Mouse (Mus musculus) CH12.LX (cell line): ENCODE data around the gene Slc4a8. TPM values are rescaled to one million over a fixed set of nuclear protein-coding genes. Genes with fewer than 3 reads are reported as not detected.

Experiments used
- DNase-seq: peaks from one replicate; pipeline ENCODE4 v3.0.0-alpha.2; 2013; ENCODE audit errors: extremely low read depth
- H3K27ac ChIP-seq: 2 replicates; pipeline ENCODE4 v1.5.1; 2012; ENCODE audit warnings: low read depth, mild to moderate bottlenecking, control low read depth, moderate library complexity; ENCODE audit not compliant: insufficient read depth
- H3K27me3 ChIP-seq: replicated peaks from 2 replicates; pipeline ENCODE3; 2012; ENCODE audit warnings: inconsistent platforms
- H3K36me3 ChIP-seq, 2 experiments: replicated peaks in 1 of 2; 2 replicates each; pipeline versions ENCODE3 to v1.6.1; 2012; ENCODE audit warnings: inconsistent platforms in 1 of 2, low read length in 1 of 2, mild to moderate bottlenecking in 1 of 2, mixed read lengths in 1 of 2, moderate library complexity in 1 of 2; ENCODE audit not compliant: control insufficient read depth in 1 of 2, insufficient read depth in 1 of 2
- H3K4me1 ChIP-seq, 2 experiments: 2 replicates each; pipeline ENCODE4 v1.6.1; 2012; ENCODE audit warnings: inconsistent platforms in 1 of 2, moderate library complexity in 1 of 2; ENCODE audit not compliant: insufficient read depth in 2 of 2, control insufficient read depth in 1 of 2
- H3K4me2 ChIP-seq: 2 replicates; pipeline ENCODE4 v1.6.1; 2012; ENCODE audit warnings: low read depth, mild to moderate bottlenecking, control low read depth; ENCODE audit not compliant: poor library complexity, insufficient read depth, severe bottlenecking
- H3K4me3 ChIP-seq, 3 experiments: fragments of 150-350 bp in 1 of 3; sonication (generic) in 1 of 3; replicated peaks in 1 of 3; 2 replicates each; pipeline versions ENCODE3 to v1.5.1; 2011 to 2012; ENCODE audit warnings: low read depth in 2 of 3, low read length in 2 of 3, mild to moderate bottlenecking in 2 of 3, moderate library complexity in 2 of 3, control low read depth in 1 of 3, improper control_type of control experiment in 1 of 3, inconsistent platforms in 1 of 3, mixed read lengths in 1 of 3; ENCODE audit not compliant: poor library complexity in 1 of 3
- H3K79me2 ChIP-seq: replicated peaks from 2 replicates; pipeline ENCODE4 v1.6.1; 2012; ENCODE audit warnings: mild to moderate bottlenecking, moderate library complexity; ENCODE audit not compliant: control insufficient read depth, poor library complexity, insufficient read depth, severe bottlenecking; ENCODE audit errors: extremely low read depth
- H3K9ac ChIP-seq: 2 replicates; pipeline ENCODE4 v1.6.1; 2012; ENCODE audit warnings: low read depth, mild to moderate bottlenecking, control low read depth, moderate library complexity; ENCODE audit not compliant: insufficient read depth
- H3K9me3 ChIP-seq: replicated peaks from 2 replicates; pipeline ENCODE3; 2012; ENCODE audit warnings: low read length, inconsistent platforms, mixed read lengths
- BHLHE40 ChIP-seq: IDR thresholded peaks from 2 replicates; pipeline ENCODE4 v1.6.1; 2011; ENCODE audit warnings: mild to moderate bottlenecking, low read depth, low read length, improper control_type of control experiment
- CHD1 ChIP-seq: IDR thresholded peaks from 2 replicates; pipeline ENCODE4 v1.6.1; 2012; ENCODE audit warnings: low read depth, low read length, improper control_type of control experiment, inconsistent platforms
- EP300 ChIP-seq: IDR thresholded peaks from 2 replicates; pipeline ENCODE4 v1.6.1; 2011; ENCODE audit warnings: low read length, improper control_type of control experiment
- ETS1 ChIP-seq: conservative IDR thresholded peaks from 2 replicates; pipeline ENCODE4 v1.6.1; 2012; ENCODE audit warnings: low read depth, mild to moderate bottlenecking, inconsistent platforms, low read length, improper control_type of control experiment, moderate library complexity
- IRF4 ChIP-seq: IDR thresholded peaks from 2 replicates; pipeline ENCODE4 v1.6.1; 2014; ENCODE audit warnings: low read depth, mild to moderate bottlenecking, inconsistent platforms, low read length, improper control_type of control experiment
- MEF2A ChIP-seq: IDR thresholded peaks from 2 replicates; pipeline ENCODE4 v1.6.1; 2014; ENCODE audit warnings: low read depth, mild to moderate bottlenecking, inconsistent platforms, low read length, improper control_type of control experiment, borderline replicate concordance
- TBP ChIP-seq: conservative IDR thresholded peaks from 2 replicates; pipeline ENCODE4 v1.6.1; 2011; ENCODE audit warnings: low read depth, low read length, improper control_type of control experiment
- TCF12 ChIP-seq: IDR thresholded peaks from 2 replicates; pipeline ENCODE4 v1.6.1; 2014; ENCODE audit warnings: low read depth, mild to moderate bottlenecking, inconsistent platforms, low read length, improper control_type of control experiment
- UBTF ChIP-seq: IDR thresholded peaks from 2 replicates; pipeline ENCODE4 v1.6.1; 2012; ENCODE audit warnings: low read depth, mild to moderate bottlenecking, inconsistent platforms, low read length, improper control_type of control experiment, moderate library complexity
- USF2 ChIP-seq: conservative IDR thresholded peaks from 2 replicates; pipeline ENCODE4 v1.6.1; 2011; ENCODE audit warnings: low read depth, low read length, improper control_type of control experiment
- ZNF384 ChIP-seq: IDR thresholded peaks from 2 replicates; pipeline ENCODE4 v1.6.1; 2012; ENCODE audit warnings: low read depth, low read length, improper control_type of control experiment, inconsistent platforms
- dilution Hi-C: fragments of 300-500 bp; cut with MboI; formaldehyde crosslinking; loops from 2 replicates; pipeline ENCODE4 v1.14.3; 2020; ENCODE audit warnings: low sequenced_read_pairs; ENCODE audit not compliant: extremely low pct_unique_long_range_greater_than_20kb, extremely low pct_ligation_motif_present
- in situ Hi-C: fragments of 300-500 bp; cut with MboI; formaldehyde crosslinking; loops from 3 replicates; pipeline ENCODE4 v1.14.3; 2019; ENCODE audit warnings: low sequenced_read_pairs, low pct_ligation_motif_present, low pct_unique_long_range_greater_than_20kb, mixed read lengths
- polyA plus RNA-seq: library from polyadenylated mRNA; unstranded; fragments of >175 nt; gene quantifications from 2 replicates; pipeline ENCODE4 v1.2.1, GENCODE M21; 2012; ENCODE audit warnings: low read depth; ENCODE audit not compliant: insufficient read length
- total RNA-seq, 2 experiments: library from RNA; depleted of rRNA; stranded (reverse); fragments of 300-350 nt in 1 of 2; fragments of >200 nt in 1 of 2; gene quantifications; 2 replicates each; pipeline ENCODE4 v1.2.3; 2012 to 2014

Gene Slc4a8
- total and polyA plus RNA-seq, 3 experiments: 4.7 to 9.6 (median 5.1) TPM

GRCm38 (mm10) chr15:100775189-100776166 lies 13.9 kb downstream of the Slc4a8 start:
- H3K4me1 ChIP-seq: peaks cover 6 to 38% of the 10 kb centered on the region in 2 experiments
- H3K79me2 ChIP-seq: no peaks in the 10 kb centered on the region
- no peak for TF ChIP-seq UBTF
- TF ChIP-seq MEF2A: no peak
- TF ChIP-seq ETS1: no peak
- TF ChIP-seq EP300: no peak
- TF ChIP-seq TCF12: no peak
- no peak overlapping the region for H3K27ac ChIP-seq
- dilution Hi-C loops (no loop called here), in situ Hi-C loops (no loop called here)
- no peak for DNase-seq
- peaks cover 2% of the 10 kb centered on the region for H3K9me3 ChIP-seq
- no peaks in the 10 kb centered on the region for H3K27me3 ChIP-seq
- H3K4me2 ChIP-seq: no peak overlapping the region
- H3K4me3 ChIP-seq: no peak overlapping the region
- H3K9ac ChIP-seq: no peak overlapping the region
- no peaks in the 10 kb centered on the region for H3K36me3 ChIP-seq

- no peak overlapping the region for H3K4me3 ChIP-seq
- H3K9ac ChIP-seq: no peak overlapping the region
- H3K27me3 ChIP-seq: no peaks in the 10 kb centered on the region
- no peak for DNase-seq
- no peak overlapping the region for H3K4me2 ChIP-seq
- H3K9me3 ChIP-seq: peaks cover 2% of the 10 kb centered on the region
- dilution Hi-C loops: no loop called here
- no peak overlapping the region for H3K27ac ChIP-seq
- in situ Hi-C loops: no loop called here
- H3K4me1 ChIP-seq: peaks cover 6 to 41% of the 10 kb centered on the region in 2 experiments
- TF ChIP-seq BHLHE40 (no peak), EP300 (no peak), TBP (no peak), CHD1 (no peak), IRF4 (no peak), USF2 (no peak), ZNF384 (no peak)
- no peaks in the 10 kb centered on the region for H3K79me2 ChIP-seq
- no peaks in the 10 kb centered on the region for H3K36me3 ChIP-seq
These were observed 14.9 kb downstream of the Slc4a8 start for GRCm38 (mm10) chr15:100776424-100776823.
